Mouse (Mus musculus): ENCODE results near the gene Dis3l2. TPM values are rescaled to one million over a fixed set of nuclear protein-coding genes. Genes with fewer than 3 reads are reported as not detected.

Gene Dis3l2
- polyA plus RNA-seq, 1 experiment from 2014 or later, result 35.7 TPM

DNA sequence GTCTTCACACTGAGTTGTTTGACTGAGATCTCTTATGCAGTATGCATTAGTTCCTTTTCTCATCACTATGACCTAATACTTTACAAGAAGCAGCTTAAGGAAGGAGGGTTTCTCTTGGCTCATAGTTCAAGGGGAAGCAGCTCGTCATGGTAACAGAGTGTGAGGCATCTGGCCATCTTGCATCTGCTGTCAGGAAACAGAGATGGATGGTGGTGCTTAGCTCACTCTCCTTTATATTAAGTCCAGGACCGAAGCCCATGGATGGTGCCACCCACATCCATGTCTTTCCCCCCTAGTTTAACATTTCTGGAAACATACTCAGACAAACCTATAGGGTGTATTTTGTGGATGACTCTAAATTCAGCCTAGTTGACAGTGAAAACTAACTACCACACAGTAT is 170.1 kb downstream of the Dis3l2 start:
- whole genome bisulfite sequencing, result 73% methylated on average over 2 of the region's 2 CpGs
- H3K27ac ChIP-seq, result no peak overlapping the region
- no peak overlapping the region for H3K4me3 ChIP-seq
- H3K27me3 ChIP-seq (ENCODE audit: insufficient read depth, poor library complexity, severe bottlenecking), result no peaks in the 10 kb centered on the region
- H3K36me3 ChIP-seq, result peaks cover 11% of the 10 kb centered on the region
- no peak for DNase-seq (ENCODE audit: low spot score)
- no peaks in the 10 kb centered on the region for H3K9me3 ChIP-seq
- 0 out of 2 replicates have a peak, but pooled peaks cover 4% of the 10 kb centered on the region for H3K4me1 ChIP-seq (replicated peaks)

DNA sequence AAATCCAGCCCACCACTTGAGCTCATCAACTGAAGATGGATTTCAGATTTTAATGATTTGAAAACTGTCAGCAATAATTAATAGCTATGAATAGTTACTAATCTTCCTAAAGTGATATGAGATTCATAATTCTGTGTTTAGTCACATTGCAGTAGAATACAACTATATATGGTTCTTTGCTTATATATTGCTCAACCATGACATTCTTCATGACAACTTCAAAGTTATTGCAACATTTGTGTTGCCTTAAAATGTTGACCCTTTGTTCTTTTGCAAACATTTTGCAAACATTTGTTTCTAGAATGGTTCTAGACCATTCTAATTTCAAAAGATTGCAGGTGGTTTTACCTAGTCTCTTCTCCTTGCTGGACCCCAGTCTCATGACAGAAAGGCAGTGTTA is 175.1 kb downstream of the Dis3l2 start:
- H3K27ac ChIP-seq, result no peak overlapping the region
- 0 out of 2 replicates have a peak, but pooled peaks cover under 1% of the 10 kb centered on the region for H3K4me1 ChIP-seq (replicated peaks)
- H3K9me3 ChIP-seq, result no peaks in the 10 kb centered on the region
- H3K27me3 ChIP-seq (ENCODE audit: insufficient read depth, poor library complexity, severe bottlenecking), result no peaks in the 10 kb centered on the region
- H3K36me3 ChIP-seq, result 0 out of 2 replicates have a peak, but pooled peaks cover 3% of the 10 kb centered on the region
- DNase-seq (ENCODE audit: low spot score), result no peak
- no peak overlapping the region for H3K4me3 ChIP-seq

DNA sequence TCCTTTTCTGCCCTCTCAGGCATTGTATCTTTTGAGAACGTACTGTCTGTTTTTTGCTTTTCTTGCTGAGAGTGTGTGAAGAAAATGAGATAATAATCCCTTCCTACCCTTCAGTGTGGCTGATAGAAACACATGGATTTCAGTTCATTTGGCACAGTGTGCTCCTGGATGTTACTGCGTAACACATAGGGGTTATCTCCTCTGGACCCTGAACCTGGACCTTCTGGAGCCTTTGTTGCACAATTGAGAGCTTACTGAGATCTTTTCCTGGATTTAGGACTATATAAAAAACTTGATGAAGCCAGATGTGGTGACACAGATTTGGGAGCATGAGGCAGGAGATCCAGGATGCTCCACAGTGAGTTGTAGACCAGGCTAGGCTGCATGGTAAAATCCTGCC is 175.9 kb downstream of the Dis3l2 start:
- H3K36me3 ChIP-seq, result 0 out of 2 replicates have a peak, but pooled peaks cover 3% of the 10 kb centered on the region
- H3K4me1 ChIP-seq (replicated peaks), result no peaks in the 10 kb centered on the region
- no peaks in the 10 kb centered on the region for H3K9me3 ChIP-seq
- H3K27ac ChIP-seq, result no peak overlapping the region
- no peaks in the 10 kb centered on the region for H3K27me3 ChIP-seq (ENCODE audit: insufficient read depth, poor library complexity, severe bottlenecking)
- no peak overlapping the region for H3K4me3 ChIP-seq
- no peak for DNase-seq (ENCODE audit: low spot score)
- WGBS, result 89% methylated on average over 2 of the region's 2 CpGs

DNA sequence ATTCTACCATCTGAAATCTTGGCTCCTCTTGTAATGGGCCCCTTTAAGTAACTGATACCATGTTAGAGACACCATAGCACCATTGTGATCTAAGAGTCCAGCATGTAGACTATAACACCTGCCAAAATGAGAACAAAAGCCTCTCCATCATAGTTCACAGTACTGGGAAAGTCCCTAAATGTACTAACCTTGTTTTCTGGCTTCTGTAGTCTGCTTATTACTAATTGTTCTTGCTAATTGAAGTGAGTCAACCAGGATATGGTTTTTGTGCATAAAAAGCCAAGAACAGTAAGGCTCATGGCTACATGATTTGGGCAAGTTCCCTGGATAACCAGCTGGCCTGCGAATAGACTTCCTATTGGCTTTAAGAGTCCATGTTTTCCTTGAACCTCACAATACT is 183.5 kb downstream of the Dis3l2 start:
- no peaks in the 10 kb centered on the region for H3K9me3 ChIP-seq
- no peak overlapping the region for H3K27ac ChIP-seq
- H3K4me3 ChIP-seq, result no peak overlapping the region
- 91% methylated on average over 1 of the region's 1 CpGs for WGBS
- DNase-seq (ENCODE audit: low spot score), result no peak
- H3K36me3 ChIP-seq, result no peaks in the 10 kb centered on the region
- no peaks in the 10 kb centered on the region for H3K27me3 ChIP-seq (ENCODE audit: insufficient read depth, poor library complexity, severe bottlenecking)
- H3K4me1 ChIP-seq (replicated peaks), result no peaks in the 10 kb centered on the region

DNA sequence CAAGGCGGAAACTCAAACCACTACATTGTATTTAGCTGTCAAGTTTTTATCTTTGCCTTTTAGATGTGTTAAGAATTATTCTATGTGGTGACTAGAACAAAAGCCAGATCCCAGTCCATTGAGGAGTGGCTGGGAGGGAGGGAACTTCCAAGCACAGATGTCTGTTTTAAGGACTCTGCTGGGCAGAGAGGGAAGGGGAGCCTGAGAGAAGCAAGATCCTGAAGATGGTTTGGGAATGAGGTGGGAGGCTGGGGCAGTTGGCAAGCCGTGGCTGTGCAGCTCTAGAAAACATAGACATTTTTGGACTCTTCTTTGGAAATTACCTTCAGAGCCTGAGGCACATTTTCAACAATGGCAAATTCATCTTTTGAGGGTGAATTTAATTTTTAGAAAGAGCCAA is 208.9 kb downstream of the Dis3l2 start:
- H3K4me3 ChIP-seq, result no peak overlapping the region
- H3K36me3 ChIP-seq, result no peaks in the 10 kb centered on the region
- no peaks in the 10 kb centered on the region for H3K27me3 ChIP-seq (ENCODE audit: insufficient read depth, poor library complexity, severe bottlenecking)
- H3K4me1 ChIP-seq (replicated peaks), result peaks cover 5% of the 10 kb centered on the region; the same call in 1 of the 2 replicates
- H3K27ac ChIP-seq, result no peak overlapping the region
- WGBS, result 80% methylated on average over 2 of the region's 2 CpGs
- no peak for DNase-seq (ENCODE audit: low spot score)
- H3K9me3 ChIP-seq, result no peaks in the 10 kb centered on the region

DNA sequence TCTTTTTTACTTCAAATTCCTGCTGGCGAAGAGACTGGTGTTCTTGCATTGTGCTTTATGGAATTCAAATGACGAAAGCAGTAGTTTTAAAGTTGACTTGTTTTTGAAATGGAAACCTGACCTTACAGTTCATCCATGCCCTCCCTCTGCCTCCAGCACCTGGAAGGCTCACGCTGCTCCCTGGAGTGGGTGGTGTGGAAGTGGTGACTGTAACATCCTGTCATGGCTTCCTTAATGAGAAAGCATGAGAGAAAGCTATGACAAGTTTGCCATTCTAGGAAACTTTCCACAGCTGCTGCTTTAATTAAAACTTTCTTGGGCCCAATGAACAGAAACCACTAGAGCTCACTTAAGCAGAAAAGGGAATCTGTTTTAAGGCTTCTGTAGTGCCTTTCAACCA is 210.3 kb downstream of the Dis3l2 start:
- no peak overlapping the region for H3K4me3 ChIP-seq
- DNase-seq (ENCODE audit: low spot score), result no peak

DNA sequence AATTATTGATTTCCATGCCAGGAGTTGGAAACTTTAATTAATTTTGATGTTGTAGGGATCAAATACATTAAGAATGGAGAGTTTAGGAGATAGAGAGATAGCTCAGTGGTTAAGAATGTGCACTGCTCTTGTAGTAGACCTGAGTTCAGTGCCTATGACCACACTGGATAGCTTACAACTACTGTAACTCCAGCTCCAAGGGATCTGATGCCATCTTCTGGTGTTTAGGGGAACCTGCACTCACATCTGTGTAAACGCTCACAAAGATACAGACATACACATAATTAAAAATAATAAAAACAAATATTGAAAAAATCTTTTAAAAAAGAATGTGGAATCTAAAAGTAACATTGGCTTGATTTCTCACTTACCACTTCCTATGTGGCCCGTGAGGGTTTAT is 211.1 kb downstream of the Dis3l2 start:
- WGBS, result 94% methylated on average over 2 of the region's 2 CpGs
- no peaks in the 10 kb centered on the region for H3K9me3 ChIP-seq
- H3K36me3 ChIP-seq, result no peaks in the 10 kb centered on the region
- H3K4me1 ChIP-seq (replicated peaks), result peaks cover 11% of the 10 kb centered on the region
- H3K4me3 ChIP-seq, result no peak overlapping the region
- DNase-seq (ENCODE audit: low spot score), result no peak
- no peak overlapping the region for H3K27ac ChIP-seq
- no peaks in the 10 kb centered on the region for H3K27me3 ChIP-seq (ENCODE audit: insufficient read depth, poor library complexity, severe bottlenecking)

More for the DNA sequence above, 210.3 kb downstream of the Dis3l2 start:
- H3K9me3 ChIP-seq, result no peaks in the 10 kb centered on the region
- H3K36me3 ChIP-seq, result no peaks in the 10 kb centered on the region
- no peak overlapping the region for H3K27ac ChIP-seq
- 91% methylated on average over 3 of the region's 3 CpGs for WGBS
- peaks cover 11% of the 10 kb centered on the region for H3K4me1 ChIP-seq (replicated peaks)
- H3K27me3 ChIP-seq (ENCODE audit: insufficient read depth, poor library complexity, severe bottlenecking), result no peaks in the 10 kb centered on the region

DNA sequence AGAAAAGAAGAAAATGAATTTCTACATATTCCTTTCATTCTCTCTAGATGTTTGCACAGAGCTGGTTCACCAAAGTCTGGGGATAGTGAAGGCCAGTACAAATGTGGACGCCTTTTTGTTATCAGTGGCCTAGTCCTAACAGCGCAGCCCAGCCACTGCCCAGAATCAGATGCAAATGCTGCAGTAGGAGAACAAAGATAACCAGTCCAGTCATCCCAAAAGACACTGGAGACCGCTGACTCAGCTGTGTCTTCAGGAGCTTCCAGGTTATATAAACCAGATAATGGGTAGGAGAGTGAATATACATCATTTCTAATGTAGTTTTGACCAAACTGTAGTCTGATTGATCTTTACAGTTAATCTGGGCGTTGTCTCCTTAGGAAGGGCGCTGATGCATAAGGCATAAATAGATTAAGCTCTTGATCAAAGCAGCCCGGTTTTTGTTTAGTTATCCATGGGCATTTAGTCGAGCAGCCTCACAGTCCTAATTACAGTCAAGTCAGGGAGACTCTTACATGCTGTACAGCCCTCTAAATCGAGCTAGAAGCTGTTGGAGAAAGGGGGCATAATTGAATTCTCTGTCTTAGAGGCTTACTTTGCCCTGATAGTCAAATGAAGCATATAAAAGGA is 212.9 kb downstream of the Dis3l2 start:
- Histone ChIP-seq H3K27ac (0 out of 2 replicates have a peak overlapping the region, but pooled peaks have one; percentile 53), H3K4me3 (no peak overlapping the region), H3K36me3 (no peaks in the 10 kb centered on the region), H3K9me3 (no peaks in the 10 kb centered on the region), H3K4me1 (replicated peaks) (peaks cover 11% of the 10 kb centered on the region), H3K27me3 (ENCODE audit: insufficient read depth, poor library complexity, severe bottlenecking) (no peaks in the 10 kb centered on the region)
- no peak for DNase-seq (ENCODE audit: low spot score)
- WGBS, result 84% methylated on average over 8 of the region's 8 CpGs

DNA sequence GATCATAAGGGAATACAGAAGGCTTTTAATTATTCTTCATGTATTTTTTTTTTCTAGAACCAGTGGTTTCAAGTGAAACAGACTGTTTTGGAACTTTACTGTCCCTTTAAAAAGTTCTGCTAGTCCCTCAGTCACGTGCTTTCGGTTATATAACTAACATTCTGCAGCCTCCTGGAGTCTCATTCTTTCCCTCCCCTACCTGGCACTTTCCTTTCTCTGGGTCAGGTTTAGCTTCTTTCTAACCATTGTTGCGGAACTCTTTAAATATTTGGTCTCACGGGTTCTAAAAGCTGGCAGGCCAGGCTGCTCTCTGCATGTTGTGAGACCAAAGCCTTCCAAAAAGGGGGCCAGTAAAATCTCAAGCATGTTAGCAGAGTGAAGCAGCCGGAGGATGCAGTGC is 222.2 kb downstream of the Dis3l2 start:
- H3K27ac ChIP-seq, result no peak overlapping the region
- no peak overlapping the region for H3K4me3 ChIP-seq
- H3K36me3 ChIP-seq, result peaks cover 1% of the 10 kb centered on the region; the same call in 1 of the 2 replicates
- H3K9me3 ChIP-seq, result no peaks in the 10 kb centered on the region
- H3K4me1 ChIP-seq (replicated peaks), result no peaks in the 10 kb centered on the region
- no peak for DNase-seq (ENCODE audit: low spot score)
- no peaks in the 10 kb centered on the region for H3K27me3 ChIP-seq (ENCODE audit: insufficient read depth, poor library complexity, severe bottlenecking)
- WGBS, result 81% methylated on average over 5 of the region's 5 CpGs

DNA sequence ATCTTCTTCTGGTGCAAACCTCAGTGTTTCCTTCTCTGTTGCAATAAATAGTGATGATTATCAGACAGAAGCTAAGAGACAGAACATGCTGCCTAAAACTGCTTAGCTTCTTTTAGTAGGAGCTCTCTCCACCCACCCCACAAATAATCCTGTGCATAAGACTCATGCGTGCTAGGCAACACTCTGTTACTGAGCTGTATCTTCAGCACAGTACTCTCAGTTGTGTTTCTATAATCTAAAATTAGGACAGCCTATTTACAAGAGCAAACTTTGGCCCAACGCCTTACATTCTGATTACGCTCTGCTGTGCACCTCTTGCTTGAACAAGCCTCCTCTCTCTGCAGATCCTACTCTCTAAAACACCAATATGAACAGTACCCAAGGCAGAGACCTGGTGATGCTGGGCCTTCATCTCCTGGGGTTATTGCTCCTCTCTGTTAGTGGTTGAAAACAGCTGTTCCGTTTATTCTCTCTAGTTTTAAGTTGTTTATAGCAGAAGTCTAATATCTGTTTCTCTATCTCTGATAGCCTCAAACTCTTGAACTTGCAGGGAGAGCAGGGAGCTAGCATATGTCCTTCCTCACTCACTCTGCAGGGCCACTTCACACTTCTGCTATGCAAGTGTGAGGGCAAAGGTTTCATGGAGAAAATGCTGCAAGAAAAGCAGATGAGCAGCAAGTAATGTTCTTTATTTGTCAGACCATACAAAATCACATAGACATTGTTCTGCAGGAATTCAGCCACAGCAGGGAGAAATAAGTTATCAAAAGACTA is 228.2 kb downstream of the Dis3l2 start:
- H3K9me3 ChIP-seq, result no peaks in the 10 kb centered on the region
- H3K27me3 ChIP-seq (ENCODE audit: insufficient read depth, poor library complexity, severe bottlenecking), result no peaks in the 10 kb centered on the region
- H3K27ac ChIP-seq, result no peak overlapping the region
- H3K4me1 ChIP-seq (replicated peaks), result no peaks in the 10 kb centered on the region
- WGBS, result 92% methylated on average over 4 of the region's 4 CpGs
- no peak for DNase-seq (ENCODE audit: low spot score)
- H3K36me3 ChIP-seq, result peaks cover 9% of the 10 kb centered on the region; the same call in 1 of the 2 replicates
- H3K4me3 ChIP-seq, result no peak overlapping the region

DNA sequence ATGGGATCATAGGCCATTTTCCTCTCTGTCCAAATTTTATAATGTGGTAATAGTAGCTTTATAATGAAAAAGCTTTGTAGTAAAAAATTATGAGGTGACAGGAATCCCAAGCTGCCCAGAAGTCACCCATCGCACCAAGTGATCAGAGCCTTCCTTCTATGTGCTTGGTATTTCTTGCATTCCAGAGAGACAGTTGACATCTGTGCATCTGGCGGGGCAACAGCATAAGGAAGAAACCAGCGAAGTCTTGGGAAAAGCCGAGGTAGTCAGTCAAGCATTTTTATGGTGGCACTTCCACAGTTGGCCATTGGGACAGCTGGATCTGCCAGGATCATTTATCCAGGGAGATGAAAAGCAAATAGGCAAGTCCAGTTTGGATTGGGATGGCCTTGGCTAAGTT is 229.2 kb downstream of the Dis3l2 start:
- no peaks in the 10 kb centered on the region for H3K9me3 ChIP-seq
- no peak for DNase-seq (ENCODE audit: low spot score)
- H3K27me3 ChIP-seq (ENCODE audit: insufficient read depth, poor library complexity, severe bottlenecking), result no peaks in the 10 kb centered on the region
- peaks cover 9% of the 10 kb centered on the region; the same call in 1 of the 2 replicates for H3K36me3 ChIP-seq
- no peak overlapping the region for H3K4me3 ChIP-seq
- H3K4me1 ChIP-seq (replicated peaks), result no peaks in the 10 kb centered on the region
- 91% methylated on average over 4 of the region's 4 CpGs for WGBS
- no peak overlapping the region for H3K27ac ChIP-seq

DNA sequence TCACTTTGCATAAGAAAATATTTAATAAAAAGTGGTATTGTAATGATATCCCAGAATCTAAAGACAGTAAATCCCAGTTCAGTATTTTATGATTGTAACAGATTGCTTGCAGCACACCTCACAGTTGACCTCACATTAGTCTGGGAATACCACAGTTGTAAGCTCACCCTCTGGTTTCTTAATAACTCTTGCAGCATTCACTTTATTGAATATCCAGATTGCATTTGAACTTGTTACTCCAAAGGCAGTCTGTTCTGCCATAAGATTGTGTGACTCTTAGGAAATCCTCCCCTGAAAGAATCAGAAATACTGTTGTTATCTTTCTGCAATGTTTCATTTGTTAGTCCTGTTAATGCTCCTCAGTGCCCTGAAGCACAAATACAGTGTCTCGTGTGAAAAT is 230.0 kb downstream of the Dis3l2 start:
- Histone ChIP-seq H3K36me3 (peaks cover 9% of the 10 kb centered on the region; the same call in 1 of the 2 replicates), H3K4me1 (replicated peaks) (no peaks in the 10 kb centered on the region), H3K4me3 (no peak overlapping the region), H3K27me3 (ENCODE audit: insufficient read depth, poor library complexity, severe bottlenecking) (no peaks in the 10 kb centered on the region), H3K9me3 (no peaks in the 10 kb centered on the region), H3K27ac (no peak overlapping the region)
- no peak for DNase-seq (ENCODE audit: low spot score)
- 92% methylated on average over 1 of the region's 1 CpGs for WGBS

DNA sequence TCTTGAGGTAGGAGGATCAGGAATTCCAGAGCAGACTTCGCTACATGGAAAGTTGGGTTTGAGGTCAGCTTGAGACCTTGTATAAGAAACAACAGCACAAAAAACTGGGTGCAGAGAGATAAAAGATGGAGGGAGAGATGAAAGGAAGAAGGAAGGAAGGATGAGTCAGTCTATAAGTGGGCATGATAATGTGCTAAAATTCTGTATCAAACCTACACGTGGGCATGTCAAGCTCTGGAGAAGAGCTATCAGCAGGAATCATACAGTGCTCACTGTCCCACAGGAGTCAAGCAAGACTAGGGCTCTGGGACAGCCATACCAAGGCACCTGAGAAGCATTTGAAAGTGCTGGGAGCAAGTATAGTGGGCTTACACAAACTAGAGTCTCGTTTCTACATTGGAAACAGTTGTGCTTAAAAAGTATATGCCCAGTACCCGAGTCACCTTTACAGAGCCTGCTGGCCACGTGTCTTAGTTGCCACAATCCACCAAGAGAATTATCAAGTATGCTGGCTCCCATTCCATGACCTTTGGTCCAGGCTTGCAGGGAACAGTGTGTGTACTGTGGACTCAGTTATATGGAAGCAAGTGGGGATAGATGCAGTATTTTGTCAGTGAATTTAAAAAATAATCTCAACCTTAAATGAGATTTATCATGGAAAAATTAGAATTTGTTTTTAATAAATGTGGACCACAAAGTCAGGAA is 248.0 kb downstream of the Dis3l2 start:
- Histone ChIP-seq H3K4me3 (no peak overlapping the region), H3K27ac (no peak overlapping the region), H3K36me3 (no peaks in the 10 kb centered on the region), H3K27me3 (ENCODE audit: insufficient read depth, poor library complexity, severe bottlenecking) (no peaks in the 10 kb centered on the region), H3K4me1 (replicated peaks) (no peaks in the 10 kb centered on the region; the same call in 1 of the 2 replicates), H3K9me3 (no peaks in the 10 kb centered on the region)
- no peak for DNase-seq (ENCODE audit: low spot score)
- WGBS, result 88% methylated on average over 5 of the region's 5 CpGs
